Mouse (Mus musculus) heart, adult 2 months (tissue): ENCODE results near the gene Camta1.

Experiments used
- CTCF ChIP-seq: fragments of 200-600 bp; IDR thresholded peaks from 2 replicates; pipeline ENCODE4 v1.8.1; 2022; ENCODE audit warnings: antibody characterized with exemption, mild to moderate bottlenecking, moderate library complexity
- EP300 ChIP-seq: fragments of 200-500 bp; IDR thresholded peaks from 2 replicates; pipeline ENCODE4 v1.6.1; 2011; ENCODE audit warnings: low read depth, low read length, control low read depth; ENCODE audit not compliant: insufficient read depth
- POLR2A ChIP-seq: fragments of 200-500 bp; IDR thresholded peaks from 2 replicates; pipeline ENCODE4 v1.6.1; 2011; ENCODE audit warnings: mild to moderate bottlenecking, low read depth, low read length, control low read depth; ENCODE audit not compliant: insufficient read depth

- TF ChIP-seq CTCF, result peak; percentile 70
- no peak for TF ChIP-seq POLR2A
- TF ChIP-seq EP300, result no peak
Measured at GRCm38 (mm10) chr4:151302195-151303126, 559.2 kb downstream of the Camta1 start.
